Comparison of ENCODE assay signal across 8 mouse cellular contexts in genomic region chr9:62513492-62514133, GRCm38 (mm10). TPM values are rescaled to one million over a fixed set of nuclear protein-coding genes. Genes with fewer than 3 reads are reported as not detected.
DNase-seq lines count a peak whose midpoint lies in the region; ATAC-seq and TF ChIP-seq lines count a peak whose summit lies in the region.

No protein-coding gene starts in this region.

- H3K27ac ChIP-seq in left cerebral cortex, adult 2 months, result peak overlapping the region; percentile 65
- H3K27ac ChIP-seq in neural tube, embryonic 15.5 days (replicated peaks), result peak overlapping the region; percentile 76

- no peak overlapping the region for H3K9ac ChIP-seq in neural tube, embryonic 15.5 days (replicated peaks)

- 35% methylated on average over 10 of the region's 10 CpGs for WGBS in neural tube, embryonic 15.5 days

- H3K4me3 ChIP-seq in left cerebral cortex, adult 2 months, result no peak overlapping the region
- H3K4me3 ChIP-seq in neural tube, embryonic 15.5 days (replicated peaks), result no peak overlapping the region

- H3K9me3 ChIP-seq in neural tube, embryonic 15.5 days (replicated peaks), result no peaks in the 10 kb centered on the region

- peak; percentile 30 for DNase-seq in adrenal gland, postnatal 14 days
- no peak for DNase-seq in adrenal gland, adult (ENCODE audit: inconsistent age in 2 of 2, low spot score in 1 of 2)
- DNase-seq in left cerebral cortex, adult 2 months (ENCODE audit: extremely low spot score in 1 of 2, low spot score in 2 of 2), result no peak
- no peak for DNase-seq in left cerebral cortex, postnatal 4 days
- peak; percentile 74 for DNase-seq in kidney, postnatal 10 days
- no peak for DNase-seq in adrenal gland, adult 2 months
- no peak for DNase-seq in retina, postnatal 1 day

- peaks cover 81% of the 10 kb centered on the region for H3K4me1 ChIP-seq in neural tube, embryonic 15.5 days

- no peaks in the 10 kb centered on the region for H3K36me3 ChIP-seq in neural tube, embryonic 15.5 days

- no peak for ATAC-seq in neural tube, embryonic 15.5 days (ENCODE audit: low FRiP score)

- no peaks in the 10 kb centered on the region for H3K27me3 ChIP-seq in neural tube, embryonic 15.5 days (replicated peaks)

- no peak for TF ChIP-seq CTCF in left cerebral cortex, adult 2 months (IDR thresholded peaks at IDR 0.05)

- no peak overlapping the region for H3K4me2 ChIP-seq in neural tube, embryonic 15.5 days

- intact Hi-C loops in left cerebral cortex, adult 2 months (cut with DNase I), result no loop called here
- intact Hi-C loops in left cerebral cortex, postnatal 4 days (cut with DNase I), result no loop called here

RNA-seq across cellular contexts. Expression of gene Coro2b, which starts 23.2 kb away (rescaled TPM):
- total RNA-seq in adrenal gland, postnatal 14 days (2021), result 15.9 and 20.6 TPM in 2 replicates
- 100 to 1,000 TPM; 178 to 185 TPM for total RNA-seq in left cerebral cortex, adult 2 months (2021)
- 10 to 100 TPM; 91.2 to 95.5 TPM for total RNA-seq in left cerebral cortex, postnatal 4 days (2021)
- polyA plus RNA-seq in neural tube, embryonic 15.5 days (2015; fragmentation: Nextera tagmentation; extraction: Ambion mirVana), result 34.3 and 38.2 TPM in 2 replicates
- total RNA-seq in adrenal gland, adult 2 months (2021), result 10 to 100 TPM; 13.1 to 15.3 TPM
- polyA plus RNA-seq in adrenal gland, adult 2 months (2012; rRNA removed), result 14.3 and 15.5 TPM in 2 replicates

Comparison
In these comparisons a context has a peak if more than half of its experiments do, and no peak if none do; other contexts are left out.
1. DNase-seq: peak in adrenal gland, postnatal 14 days (single experiment) and kidney, postnatal 10 days (single experiment); none in adrenal gland, adult (0 of 2), left cerebral cortex, adult 2 months (0 of 2), left cerebral cortex, postnatal 4 days (single experiment), adrenal gland, adult 2 months (single experiment) and retina, postnatal 1 day (single experiment).